Mouse (Mus musculus): ENCODE results near the gene Mmp25.

DNA sequence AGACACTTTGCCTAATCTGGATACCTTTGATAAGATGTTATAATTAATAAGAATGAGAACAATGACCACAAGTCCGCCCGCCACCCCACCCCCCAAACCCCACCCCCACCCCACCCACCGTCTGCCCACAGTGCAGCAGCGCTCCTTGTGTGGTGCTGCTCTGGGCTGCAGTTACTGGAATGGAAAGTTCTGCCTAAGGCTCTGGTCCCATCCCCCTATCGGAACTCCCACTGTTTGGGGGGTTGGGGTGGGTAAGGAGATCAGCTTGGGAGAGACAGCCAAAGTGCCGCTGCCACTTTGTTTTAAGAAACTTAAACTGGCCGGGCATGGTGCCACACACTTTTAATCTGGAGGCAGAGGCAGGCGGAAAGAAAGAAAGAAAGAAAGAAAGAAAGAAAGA lies 42.0 kb downstream of the Mmp25 start:
- TF ChIP-seq CTCF (conservative IDR thresholded peaks at IDR 0.05; ENCODE audit: low read length) (no peak), NANOG (IDR thresholded peaks at IDR 0.05; ENCODE audit: borderline replicate concordance, low read length) (no peak), POU5F1 (IDR thresholded peaks at IDR 0.05; ENCODE audit: borderline replicate concordance, low read length) (no peak)
